Mouse (Mus musculus) ES-Bruce4 (cell line): ENCODE results near the gene Pum2.

Experiments
- CTCF ChIP-seq: IDR thresholded peaks from one replicate; pipeline ENCODE4 v1.8.1; 2011; ENCODE audit warnings: low read depth, low read length
- EP300 ChIP-seq: IDR thresholded peaks from 2 replicates; pipeline ENCODE4 v1.6.1; 2011; ENCODE audit warnings: low read depth, low read length; ENCODE audit not compliant: insufficient read depth
- POLR2A ChIP-seq: IDR thresholded peaks from one replicate; pipeline ENCODE4 v1.8.1; 2011; ENCODE audit warnings: low read length; ENCODE audit not compliant: insufficient read depth

- TF ChIP-seq CTCF (no peak), POLR2A (no peak), EP300 (no peak)
Observed at GRCm38 (mm10) chr12:8753654-8754053, 79.7 kb downstream of the Pum2 start.
